Mouse (Mus musculus) embryonic facial prominence, embryonic 12.5 days (tissue): Measurements from ENCODE around the gene RPS10-NUDT3. TPM values are rescaled to one million over a fixed set of nuclear protein-coding genes. Genes with fewer than 3 reads are reported as not detected.

Source experiments
- ATAC-seq: fragments of 200-750 bp; cut with Nextera tagmentation; 2 replicates; pipeline ENCODE4 v1.8.0; 2017; ENCODE audit not compliant: insufficient number of reproducible peaks, insufficient read depth, low FRiP score, low TSS enrichment
- H3K27ac ChIP-seq: fragments of 300-500 bp; sonication (generic); 2 replicates; pipeline ENCODE4 v1.5.1; 2016; ENCODE audit warnings: mild to moderate bottlenecking
- H3K27me3 ChIP-seq: fragments of 300-500 bp; sonication (generic); 2 replicates; pipeline ENCODE4 v1.6.1; 2016; ENCODE audit warnings: mild to moderate bottlenecking, moderate library complexity
- H3K36me3 ChIP-seq: fragments of 300-500 bp; sonication (generic); 2 replicates; pipeline ENCODE4 v1.6.1; 2016; ENCODE audit warnings: mild to moderate bottlenecking
- H3K4me1 ChIP-seq: fragments of 300-500 bp; sonication (generic); 2 replicates; pipeline ENCODE4 v1.6.1; 2016
- H3K4me2 ChIP-seq: fragments of 300-500 bp; sonication (generic); replicated peaks from 2 replicates; pipeline ENCODE4 v1.6.1; 2016; ENCODE audit warnings: mild to moderate bottlenecking, moderate library complexity
- H3K4me3 ChIP-seq: fragments of 300-500 bp; sonication (generic); 2 replicates; pipeline ENCODE4 v1.5.1; 2016; ENCODE audit warnings: mild to moderate bottlenecking
- H3K9ac ChIP-seq: fragments of 300-500 bp; sonication (generic); 2 replicates; pipeline ENCODE4 v1.6.1; 2016; ENCODE audit warnings: mild to moderate bottlenecking, moderate library complexity
- H3K9me3 ChIP-seq: fragments of 300-500 bp; sonication (generic); 2 replicates; pipeline ENCODE4 v1.6.1; 2016; ENCODE audit warnings: mild to moderate bottlenecking, moderate library complexity
- WGBS: fragments of 180-500 bp; shearing (Covaris S2); methylation state at CpG from one replicate; pipeline ENCODE4 v1.1.7; 2016; 5-methylcytosine and 5-hydroxymethylcytosine counted together
- polyA plus RNA-seq: library from polyadenylated mRNA; unstranded; fragments of >200 nt; fragmentation: Nextera tagmentation; extraction: Ambion mirVana; gene quantifications from 2 replicates; pipeline ENCODE4 v1.2.1, GENCODE M21; 2016

The RPS10-NUDT3 gene
- polyA plus RNA-seq, 1 experiment from 2014 or later, result not detected

GRCm38 (mm10) chr17:27580392-27581068 is 54.5 kb downstream of the RPS10-NUDT3 start:
- no peak overlapping the region for H3K27ac ChIP-seq
- no peak for ATAC-seq
- H3K4me3 ChIP-seq, result no peak overlapping the region
- 91% methylated on average over 20 of the region's 20 CpGs for WGBS
- H3K9ac ChIP-seq, result no peak overlapping the region
- no peaks in the 10 kb centered on the region for H3K4me1 ChIP-seq
- no peaks in the 10 kb centered on the region for H3K27me3 ChIP-seq
- H3K4me2 ChIP-seq, result no peak overlapping the region
- peaks cover 73% of the 10 kb centered on the region for H3K36me3 ChIP-seq
- no peaks in the 10 kb centered on the region for H3K9me3 ChIP-seq

GRCm38 (mm10) chr17:27579816-27580215 is 55.2 kb downstream of the RPS10-NUDT3 start:
- Histone ChIP-seq H3K27ac (no peak overlapping the region), H3K9me3 (no peaks in the 10 kb centered on the region), H3K4me2 (no peak overlapping the region), H3K36me3 (peaks cover 73% of the 10 kb centered on the region), H3K9ac (no peak overlapping the region), H3K4me1 (no peaks in the 10 kb centered on the region), H3K4me3 (no peak overlapping the region), H3K27me3 (no peaks in the 10 kb centered on the region)
- 94% methylated on average over 8 of the region's 8 CpGs for WGBS
- no peak for ATAC-seq

GRCm38 (mm10) chr17:27578487-27578886 is 56.5 kb downstream of the RPS10-NUDT3 start:
- no peaks in the 10 kb centered on the region for H3K9me3 ChIP-seq
- H3K9ac ChIP-seq, result no peak overlapping the region
- no peaks in the 10 kb centered on the region for H3K27me3 ChIP-seq
- H3K4me1 ChIP-seq, result no peaks in the 10 kb centered on the region
- peaks cover 76% of the 10 kb centered on the region for H3K36me3 ChIP-seq
- no peak for ATAC-seq
- no peak overlapping the region for H3K4me3 ChIP-seq
- no peak overlapping the region for H3K27ac ChIP-seq
- WGBS, result 93% methylated on average over 10 of the region's 10 CpGs
- no peak overlapping the region for H3K4me2 ChIP-seq

- H3K9me3 ChIP-seq, result no peaks in the 10 kb centered on the region
- H3K36me3 ChIP-seq, result peaks cover 77% of the 10 kb centered on the region
- WGBS, result 73% methylated on average over 6 of the region's 6 CpGs
- H3K4me2 ChIP-seq, result no peak overlapping the region
- no peaks in the 10 kb centered on the region for H3K4me1 ChIP-seq
- no peak overlapping the region for H3K9ac ChIP-seq
- H3K27me3 ChIP-seq, result no peaks in the 10 kb centered on the region
- ATAC-seq, result no peak
- H3K27ac ChIP-seq, result peak overlapping the region; percentile 42; the same call in 1 of the 2 replicates
- H3K4me3 ChIP-seq, result no peak overlapping the region
Measured at GRCm38 (mm10) chr17:27577468-27577867, 57.6 kb downstream of the RPS10-NUDT3 start.

GRCm38 (mm10) chr17:27576056-27576455 is 59.0 kb downstream of the RPS10-NUDT3 start:
- H3K9ac ChIP-seq, result no peak overlapping the region
- H3K27me3 ChIP-seq, result no peaks in the 10 kb centered on the region
- H3K9me3 ChIP-seq, result no peaks in the 10 kb centered on the region
- ATAC-seq, result no peak
- H3K4me1 ChIP-seq, result no peaks in the 10 kb centered on the region
- no peak overlapping the region for H3K4me2 ChIP-seq
- H3K27ac ChIP-seq, result no peak overlapping the region
- no peak overlapping the region for H3K4me3 ChIP-seq
- WGBS, result 87% methylated on average over 7 of the region's 7 CpGs
- H3K36me3 ChIP-seq, result peaks cover 63% of the 10 kb centered on the region

- no peaks in the 10 kb centered on the region for H3K4me1 ChIP-seq
- ATAC-seq, result no peak
- H3K4me3 ChIP-seq, result no peak overlapping the region
- H3K4me2 ChIP-seq, result no peak overlapping the region
- H3K9me3 ChIP-seq, result no peaks in the 10 kb centered on the region
- no peaks in the 10 kb centered on the region for H3K27me3 ChIP-seq
- H3K36me3 ChIP-seq, result peaks cover 55% of the 10 kb centered on the region
- 75% methylated on average over 10 of the region's 10 CpGs for WGBS
- no peak overlapping the region for H3K27ac ChIP-seq
- H3K9ac ChIP-seq, result no peak overlapping the region
Measured at GRCm38 (mm10) chr17:27575116-27575776, 59.8 kb downstream of the RPS10-NUDT3 start.

GRCm38 (mm10) chr17:27574470-27575115 is 60.4 kb downstream of the RPS10-NUDT3 start:
- H3K9ac ChIP-seq, result no peak overlapping the region
- WGBS, result 93% methylated on average over 15 of the region's 16 CpGs
- no peak overlapping the region for H3K4me2 ChIP-seq
- no peak overlapping the region for H3K27ac ChIP-seq
- ATAC-seq, result no peak
- no peaks in the 10 kb centered on the region for H3K4me1 ChIP-seq
- no peaks in the 10 kb centered on the region for H3K9me3 ChIP-seq
- H3K36me3 ChIP-seq, result peaks cover 49% of the 10 kb centered on the region
- no peak overlapping the region for H3K4me3 ChIP-seq
- no peaks in the 10 kb centered on the region for H3K27me3 ChIP-seq

- ATAC-seq, result no peak
- Histone ChIP-seq H3K36me3 (peaks cover 42% of the 10 kb centered on the region), H3K4me3 (no peak overlapping the region), H3K27ac (no peak overlapping the region), H3K27me3 (no peaks in the 10 kb centered on the region), H3K4me1 (no peaks in the 10 kb centered on the region), H3K9me3 (no peaks in the 10 kb centered on the region), H3K4me2 (no peak overlapping the region), H3K9ac (no peak overlapping the region)
- 86% methylated on average over 10 of the region's 10 CpGs for WGBS
Measured at GRCm38 (mm10) chr17:27573772-27574320, 61.2 kb downstream of the RPS10-NUDT3 start.

GRCm38 (mm10) chr17:27571315-27571714 is 63.7 kb downstream of the RPS10-NUDT3 start:
- H3K27me3 ChIP-seq, result no peaks in the 10 kb centered on the region
- no peak overlapping the region for H3K9ac ChIP-seq
- no peak for ATAC-seq
- no peaks in the 10 kb centered on the region for H3K4me1 ChIP-seq
- peaks cover 26% of the 10 kb centered on the region for H3K36me3 ChIP-seq
- no peak overlapping the region for H3K4me3 ChIP-seq
- H3K4me2 ChIP-seq, result no peak overlapping the region
- 75% methylated on average over 8 of the region's 8 CpGs for WGBS
- H3K9me3 ChIP-seq, result no peaks in the 10 kb centered on the region
- H3K27ac ChIP-seq, result no peak overlapping the region

- Histone ChIP-seq H3K27ac (no peak overlapping the region), H3K4me1 (peaks cover 9% of the 10 kb centered on the region), H3K27me3 (no peaks in the 10 kb centered on the region), H3K9me3 (no peaks in the 10 kb centered on the region), H3K4me2 (no peak overlapping the region), H3K36me3 (0 out of 2 replicates have a peak, but pooled peaks cover 6% of the 10 kb centered on the region), H3K9ac (no peak overlapping the region), H3K4me3 (no peak overlapping the region)
- ATAC-seq, result no peak
- 88% methylated on average over 5 of the region's 5 CpGs for WGBS
Measured at GRCm38 (mm10) chr17:27568228-27568627, 66.8 kb downstream of the RPS10-NUDT3 start.

GRCm38 (mm10) chr17:27565942-27566267 is 69.1 kb downstream of the RPS10-NUDT3 start:
- Histone ChIP-seq H3K27ac (no peak overlapping the region), H3K4me2 (peak overlapping the region; percentile 84), H3K9ac (peak overlapping the region; percentile 57), H3K4me1 (peaks cover 16% of the 10 kb centered on the region), H3K9me3 (no peaks in the 10 kb centered on the region), H3K4me3 (peak overlapping the region; percentile 57), H3K27me3 (no peaks in the 10 kb centered on the region), H3K36me3 (peaks cover 11% of the 10 kb centered on the region; the same call in 1 of the 2 replicates)
- under 1% methylated on average over 13 of the region's 13 CpGs for WGBS
- peak; percentile 19; the same call in 1 of the 2 replicates for ATAC-seq
